Mouse (Mus musculus) lung, embryonic 15.5 days (tissue): ENCODE measurements around the gene Ogfr. TPM values are rescaled to one million over a fixed set of nuclear protein-coding genes. Genes with fewer than 3 reads are reported as not detected.

Experiments
- ATAC-seq: fragments of 200-750 bp; cut with Nextera tagmentation; 2 replicates; pipeline ENCODE4 v1.8.0; 2017; ENCODE audit warnings: moderate number of reproducible peaks, borderline replicate concordance; ENCODE audit not compliant: low FRiP score, low TSS enrichment; ENCODE audit errors: extremely low read depth
- H3K27ac ChIP-seq: fragments of 300-500 bp; sonication (generic); 2 replicates; pipeline ENCODE4 v1.5.1; 2015; ENCODE audit warnings: moderate library complexity, mild to moderate bottlenecking, inconsistent platforms
- H3K27me3 ChIP-seq: fragments of 300-500 bp; sonication (generic); 2 replicates; pipeline ENCODE4 v1.6.1; 2015; ENCODE audit warnings: inconsistent platforms
- H3K36me3 ChIP-seq: fragments of 300-500 bp; sonication (generic); 2 replicates; pipeline ENCODE4 v1.6.1; 2015; ENCODE audit warnings: inconsistent platforms
- H3K4me1 ChIP-seq: fragments of 300-500 bp; sonication (generic); 2 replicates; pipeline ENCODE4 v1.6.1; 2015; ENCODE audit warnings: inconsistent platforms
- H3K4me2 ChIP-seq: fragments of 300-500 bp; sonication (generic); 2 replicates; pipeline ENCODE4 v1.6.1; 2015; ENCODE audit warnings: inconsistent platforms, mild to moderate bottlenecking, moderate library complexity
- H3K4me3 ChIP-seq: fragments of 300-500 bp; sonication (generic); 2 replicates; pipeline ENCODE4 v1.5.1; 2015; ENCODE audit warnings: mild to moderate bottlenecking, inconsistent platforms
- H3K9ac ChIP-seq: fragments of 300-500 bp; sonication (generic); 2 replicates; pipeline ENCODE4 v1.6.1; 2015; ENCODE audit warnings: inconsistent platforms
- H3K9me3 ChIP-seq: fragments of 300-500 bp; sonication (generic); 2 replicates; pipeline ENCODE4 v1.6.1; 2016; ENCODE audit warnings: inconsistent platforms
- WGBS: fragments of 180-500 bp; shearing (Covaris S2); methylation state at CpG from one replicate; pipeline ENCODE4 v1.1.7; 2015; 5-methylcytosine and 5-hydroxymethylcytosine counted together
- polyA plus RNA-seq: library from polyadenylated mRNA; unstranded; fragments of >200 nt; fragmentation: Nextera tagmentation; extraction: Ambion mirVana; gene quantifications from 2 replicates; pipeline ENCODE4 v1.2.1, GENCODE M21; 2015

Gene Ogfr
- 60.4 and 62.2 TPM in 2 replicates for polyA plus RNA-seq

DNA sequence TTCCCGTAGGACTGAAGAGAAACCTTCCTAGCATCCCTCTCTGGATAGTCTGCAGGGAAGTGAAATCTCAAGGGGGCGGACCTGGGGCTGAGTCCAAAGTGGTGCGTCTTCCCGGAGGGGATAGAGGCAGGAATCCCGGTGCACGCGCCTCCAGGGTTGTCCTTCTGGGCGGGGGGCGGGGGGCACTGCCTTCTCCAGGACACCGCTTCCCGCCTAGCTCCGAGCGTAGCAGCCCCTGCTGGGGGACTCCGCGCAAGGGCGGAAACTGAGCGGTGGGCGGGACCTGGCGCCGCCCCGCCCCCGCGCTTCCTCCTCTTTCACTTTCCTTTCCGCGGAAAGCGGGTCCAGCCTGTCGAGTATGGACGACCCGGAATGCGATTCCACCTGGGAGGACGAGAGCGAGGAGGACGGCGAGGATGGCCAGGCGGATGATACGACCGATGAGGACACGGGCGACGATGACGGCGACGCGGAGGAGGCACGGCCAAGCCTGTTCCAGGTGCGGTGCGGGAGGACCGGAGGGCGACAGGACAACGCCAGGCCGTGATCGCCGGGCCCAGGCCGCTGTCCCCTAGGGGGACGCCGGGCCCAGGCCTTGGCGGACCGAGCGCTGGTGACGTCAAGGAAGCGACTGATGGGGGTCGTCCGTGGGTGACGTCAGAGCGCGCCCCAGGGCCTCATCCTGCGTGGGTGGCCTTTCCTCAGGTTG is at the start of gene Ogfr:
Gene Ogfr (plus strand): TSS at position 123 of the 709 bp plus-strand sequence.
- Histone ChIP-seq H3K4me2 (peak within 1 kb of the TSS; percentile 79), H3K27me3 (no peaks in the 10 kb centered on the region), H3K9ac (peak within 1 kb of the TSS; percentile 93), H3K4me1 (peaks cover 7% of the 10 kb centered on the region), H3K36me3 (peaks cover 51% of the 10 kb centered on the region), H3K4me3 (peak within 1 kb of the TSS; percentile 90), H3K9me3 (no peaks in the 10 kb centered on the region), H3K27ac (peak within 1 kb of the TSS; percentile 89)
- peak; percentile 92 for ATAC-seq
- WGBS = under 1% methylated on average over 67 of the region's 67 CpGs

- H3K36me3 ChIP-seq = no peaks in the 10 kb centered on the region
- no peak for ATAC-seq
- H3K4me3 ChIP-seq = no peak overlapping the region
- WGBS = 69% methylated on average over 2 of the region's 2 CpGs
- H3K9ac ChIP-seq = no peak overlapping the region
- no peak overlapping the region for H3K27ac ChIP-seq
- no peaks in the 10 kb centered on the region for H3K27me3 ChIP-seq
- H3K4me2 ChIP-seq = no peak overlapping the region
- H3K4me1 ChIP-seq = peaks cover 10% of the 10 kb centered on the region
- H3K9me3 ChIP-seq = no peaks in the 10 kb centered on the region
Observed at GRCm38 (mm10) chr2:180543675-180544074, 45.4 kb upstream of the Ogfr start.

GRCm38 (mm10) chr2:180545046-180545445 is 44.0 kb upstream of the Ogfr start:
- no peaks in the 10 kb centered on the region for H3K27me3 ChIP-seq
- WGBS = 72% methylated on average over 18 of the region's 18 CpGs
- peaks cover 10% of the 10 kb centered on the region for H3K4me1 ChIP-seq
- H3K4me2 ChIP-seq = 0 out of 2 replicates have a peak overlapping the region, but pooled peaks have one; percentile 18
- H3K9ac ChIP-seq = no peak overlapping the region
- no peaks in the 10 kb centered on the region for H3K36me3 ChIP-seq
- H3K4me3 ChIP-seq = no peak overlapping the region
- H3K9me3 ChIP-seq = no peaks in the 10 kb centered on the region
- no peak overlapping the region for H3K27ac ChIP-seq
- ATAC-seq = no peak

DNA sequence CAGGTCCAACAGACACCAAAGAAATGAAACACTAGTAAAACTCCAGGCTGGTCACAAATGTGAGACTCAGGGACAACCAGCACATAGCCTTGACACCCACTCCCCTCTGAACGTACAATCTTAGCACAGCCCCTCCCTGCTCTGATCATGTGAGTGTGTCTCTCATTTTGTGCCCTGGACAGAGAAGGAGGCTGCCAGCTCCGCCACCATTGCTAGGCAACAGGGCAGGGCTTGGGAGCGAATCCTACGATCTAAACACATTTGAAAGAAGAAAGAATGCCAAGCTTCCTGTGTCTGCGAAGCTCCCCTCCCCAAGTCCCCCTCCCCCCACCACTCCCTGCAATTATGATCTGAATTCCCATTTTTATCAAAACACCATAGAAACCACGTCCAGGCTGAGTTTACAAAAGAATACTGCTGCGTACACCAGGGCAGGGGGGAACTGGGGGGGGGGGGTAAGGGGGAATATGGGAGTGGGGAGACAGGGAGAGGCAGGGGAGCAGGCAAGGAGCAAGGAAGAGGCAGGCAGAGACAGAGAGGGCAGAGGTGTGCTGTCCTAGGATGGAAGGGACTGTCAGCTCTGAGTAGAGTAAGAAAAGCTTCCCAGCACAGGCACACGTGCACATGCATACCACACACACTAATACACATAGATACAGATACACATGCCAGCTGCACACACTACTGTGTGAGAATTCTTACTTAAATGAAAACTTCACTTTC is 41.5 kb upstream of the Ogfr start:
- no peak overlapping the region for H3K9ac ChIP-seq
- H3K9me3 ChIP-seq = no peaks in the 10 kb centered on the region
- 0 out of 2 replicates have a peak overlapping the region, but pooled peaks have one; percentile 16 for H3K4me2 ChIP-seq
- no peak overlapping the region for H3K27ac ChIP-seq
- H3K36me3 ChIP-seq = no peaks in the 10 kb centered on the region
- WGBS = 11% methylated on average over 8 of the region's 8 CpGs
- no peak overlapping the region for H3K4me3 ChIP-seq
- no peaks in the 10 kb centered on the region for H3K27me3 ChIP-seq
- H3K4me1 ChIP-seq = peaks cover 10% of the 10 kb centered on the region
- ATAC-seq = peak; percentile 68

GRCm38 (mm10) chr2:180552340-180552739 is 36.7 kb upstream of the Ogfr start:
- no peak overlapping the region for H3K9ac ChIP-seq
- no peaks in the 10 kb centered on the region for H3K27me3 ChIP-seq
- no peaks in the 10 kb centered on the region for H3K9me3 ChIP-seq
- H3K27ac ChIP-seq = no peak overlapping the region
- no peak for ATAC-seq
- peaks cover 7% of the 10 kb centered on the region for H3K4me1 ChIP-seq
- H3K4me2 ChIP-seq = no peak overlapping the region
- H3K4me3 ChIP-seq = no peak overlapping the region
- WGBS = 60% methylated on average over 3 of the region's 3 CpGs
- H3K36me3 ChIP-seq = no peaks in the 10 kb centered on the region

- WGBS = 56% methylated on average over 3 of the region's 3 CpGs
Observed at GRCm38 (mm10) chr2:180555219-180555618, 33.8 kb upstream of the Ogfr start.

GRCm38 (mm10) chr2:180556470-180556869 is 32.6 kb upstream of the Ogfr start:
- no peak overlapping the region for H3K4me3 ChIP-seq
- H3K4me1 ChIP-seq = no peaks in the 10 kb centered on the region
- no peak overlapping the region for H3K9ac ChIP-seq
- H3K4me2 ChIP-seq = no peak overlapping the region
- H3K36me3 ChIP-seq = no peaks in the 10 kb centered on the region
- 57% methylated on average over 3 of the region's 3 CpGs for WGBS
- no peaks in the 10 kb centered on the region for H3K9me3 ChIP-seq
- no peaks in the 10 kb centered on the region for H3K27me3 ChIP-seq
- H3K27ac ChIP-seq = no peak overlapping the region
- no peak for ATAC-seq

More at GRCm38 (mm10) chr2:180555219-180555618, 33.8 kb upstream of the Ogfr start:
- Histone ChIP-seq H3K4me2 (no peak overlapping the region), H3K36me3 (no peaks in the 10 kb centered on the region), H3K9ac (no peak overlapping the region), H3K9me3 (no peaks in the 10 kb centered on the region), H3K4me3 (no peak overlapping the region), H3K27me3 (no peaks in the 10 kb centered on the region), H3K4me1 (no peaks in the 10 kb centered on the region), H3K27ac (no peak overlapping the region)
- no peak for ATAC-seq

GRCm38 (mm10) chr2:180560245-180560644 is 28.8 kb upstream of the Ogfr start:
- Histone ChIP-seq H3K9ac (no peak overlapping the region), H3K36me3 (no peaks in the 10 kb centered on the region), H3K4me2 (no peak overlapping the region), H3K27me3 (peaks cover 18% of the 10 kb centered on the region; the same call in 1 of the 2 replicates), H3K27ac (no peak overlapping the region), H3K4me3 (no peak overlapping the region), H3K9me3 (no peaks in the 10 kb centered on the region), H3K4me1 (no peaks in the 10 kb centered on the region)
- ATAC-seq = no peak
- WGBS = 52% methylated on average over 5 of the region's 5 CpGs

DNA sequence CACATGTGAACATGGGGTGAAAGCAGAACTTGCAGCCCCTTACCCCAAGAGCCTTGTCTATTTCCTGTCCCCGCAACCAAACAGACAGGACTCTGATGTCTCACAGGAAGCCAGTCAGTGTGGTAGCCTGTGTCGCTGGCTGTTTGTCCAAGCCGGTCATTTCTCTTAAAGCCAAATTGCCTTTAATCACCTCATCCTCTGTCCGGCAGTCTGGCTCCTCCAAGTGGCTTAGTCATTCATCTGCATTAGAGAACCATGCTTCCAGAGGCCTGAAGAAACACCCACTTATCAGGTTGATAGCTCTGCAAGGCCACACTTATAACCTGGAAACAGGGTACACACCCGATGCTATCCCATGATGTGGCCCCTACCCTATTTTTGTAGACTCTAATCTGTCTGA is 26.9 kb upstream of the Ogfr start:
- H3K4me2 ChIP-seq = no peak overlapping the region
- H3K27ac ChIP-seq = no peak overlapping the region
- no peak for ATAC-seq
- H3K4me1 ChIP-seq = peaks cover 9% of the 10 kb centered on the region
- H3K27me3 ChIP-seq = peaks cover 18% of the 10 kb centered on the region; the same call in 1 of the 2 replicates
- H3K9me3 ChIP-seq = no peaks in the 10 kb centered on the region
- no peak overlapping the region for H3K9ac ChIP-seq
- H3K36me3 ChIP-seq = no peaks in the 10 kb centered on the region
- WGBS = 37% methylated on average over 5 of the region's 5 CpGs
- H3K4me3 ChIP-seq = no peak overlapping the region

- Histone ChIP-seq H3K36me3 (no peaks in the 10 kb centered on the region), H3K4me2 (no peak overlapping the region), H3K27ac (no peak overlapping the region), H3K9me3 (no peaks in the 10 kb centered on the region), H3K27me3 (peaks cover 18% of the 10 kb centered on the region; the same call in 1 of the 2 replicates), H3K4me1 (peaks cover 10% of the 10 kb centered on the region), H3K9ac (no peak overlapping the region), H3K4me3 (no peak overlapping the region)
- no peak for ATAC-seq
- 49% methylated on average over 6 of the region's 6 CpGs for WGBS
Observed at GRCm38 (mm10) chr2:180563296-180563695, 25.7 kb upstream of the Ogfr start.

DNA sequence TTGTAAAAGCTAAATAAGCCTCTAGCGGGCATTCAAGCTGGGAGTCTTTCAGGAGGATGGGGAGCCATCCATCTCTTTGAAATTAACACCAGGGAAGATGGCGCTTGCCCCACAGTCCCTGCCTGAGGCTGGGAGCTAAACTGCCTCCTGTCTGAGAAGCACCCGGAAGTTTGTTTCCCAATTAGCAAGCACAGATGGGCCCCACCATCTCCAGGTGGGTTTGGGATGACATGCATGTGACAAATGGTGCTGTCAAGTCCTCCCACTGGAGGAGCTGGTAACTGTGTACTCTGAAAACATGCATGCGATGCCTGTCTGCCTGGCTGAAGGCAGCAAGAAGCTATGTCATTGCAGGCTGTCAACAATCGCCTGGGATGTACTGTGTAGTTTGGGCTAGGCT is 25.2 kb upstream of the Ogfr start:
- no peaks in the 10 kb centered on the region for H3K36me3 ChIP-seq
- peaks cover 16% of the 10 kb centered on the region for H3K4me1 ChIP-seq
- H3K4me2 ChIP-seq = no peak overlapping the region
- ATAC-seq = no peak
- 32% methylated on average over 5 of the region's 5 CpGs for WGBS
- H3K27me3 ChIP-seq = peaks cover 18% of the 10 kb centered on the region; the same call in 1 of the 2 replicates
- H3K9me3 ChIP-seq = no peaks in the 10 kb centered on the region
- H3K27ac ChIP-seq = no peak overlapping the region
- H3K4me3 ChIP-seq = no peak overlapping the region
- no peak overlapping the region for H3K9ac ChIP-seq
